Comparison of ENCODE assay signal across 7 mouse cellular contexts in the genomic region with DNA sequence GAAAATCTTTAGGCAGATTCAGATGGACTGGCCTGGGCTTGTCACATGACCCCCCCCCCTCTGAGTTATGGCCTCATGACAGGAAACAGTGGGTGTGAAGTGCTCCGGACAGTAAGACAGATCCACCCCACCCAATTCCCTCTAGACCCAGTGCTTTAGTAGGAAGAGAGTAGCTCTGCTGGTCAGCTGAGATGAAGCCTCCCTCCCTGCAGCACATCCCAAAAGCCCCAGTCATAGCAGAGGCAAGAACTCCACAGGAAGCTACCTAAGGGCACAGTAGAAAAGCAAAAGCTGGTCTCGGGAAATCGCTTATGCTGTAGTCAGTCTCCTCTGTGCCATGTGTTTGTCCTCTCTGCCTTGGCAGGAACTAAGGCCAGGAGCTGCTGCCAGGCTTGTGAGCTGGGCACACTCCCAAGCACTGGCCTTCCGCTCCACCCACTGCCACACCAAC. TPM values are rescaled to one million over a fixed set of nuclear protein-coding genes. Genes with fewer than 3 reads are reported as not detected.
DNase-seq lines count a peak whose midpoint lies in the region; ATAC-seq and TF ChIP-seq lines count a peak whose summit lies in the region.

No protein-coding gene starts in this region.

- H3K27ac ChIP-seq in heart, embryonic 15.5 days = no peak overlapping the region
- no peak overlapping the region for H3K27ac ChIP-seq in thymus, adult 2 months (ENCODE audit: control insufficient read depth, insufficient read depth, low read length)

- no peak for TF ChIP-seq CTCF in thymus, adult 2 months (IDR thresholded peaks at IDR 0.05; ENCODE audit: borderline replicate concordance, control insufficient read depth, extremely low read depth, insufficient read depth, low read length, poor library complexity)

- H3K36me3 ChIP-seq in heart, embryonic 15.5 days = no peaks in the 10 kb centered on the region
- H3K36me3 ChIP-seq in thymus, adult 2 months (ENCODE audit: control insufficient read depth, insufficient read depth, low read length) = no peaks in the 10 kb centered on the region

- no peak overlapping the region for H3K4me3 ChIP-seq in heart, embryonic 15.5 days
- H3K4me3 ChIP-seq in thymus, adult 2 months (ENCODE audit: control insufficient read depth, insufficient read depth, low read length) = no peak overlapping the region

- no peak for TF ChIP-seq POLR2A in thymus, adult 2 months (IDR thresholded peaks at IDR 0.05; ENCODE audit: control insufficient read depth, extremely low read depth, insufficient read depth, low read length, poor library complexity)

- no peaks in the 10 kb centered on the region for H3K4me1 ChIP-seq in heart, embryonic 15.5 days (replicated peaks)
- H3K4me1 ChIP-seq in thymus, adult 2 months (replicated peaks; ENCODE audit: control insufficient read depth, insufficient read depth, low read length) = no peaks in the 10 kb centered on the region

- WGBS in heart, embryonic 15.5 days = 50% methylated on average over 4 of the region's 4 CpGs
- WGBS in thymus, adult 2 months = 92% methylated on average over 4 of the region's 4 CpGs

- no peak overlapping the region for H3K4me2 ChIP-seq in heart, embryonic 15.5 days

- H3K9me3 ChIP-seq in heart, embryonic 15.5 days (replicated peaks) = no peaks in the 10 kb centered on the region

- no peaks in the 10 kb centered on the region for H3K27me3 ChIP-seq in heart, embryonic 15.5 days
- H3K27me3 ChIP-seq in thymus, adult 2 months (ENCODE audit: control insufficient read depth, insufficient read depth, low read length) = no peaks in the 10 kb centered on the region

- 0 out of 2 replicates have a peak, but pooled peaks have one; percentile 22 for ATAC-seq in heart, embryonic 15.5 days (replicated peaks; ENCODE audit: insufficient number of reproducible peaks, insufficient read depth, low FRiP score, low read depth)

- peak; percentile 11 for DNase-seq in retina, adult 2 months (ENCODE audit: low read depth, low spot score)
- no peak for DNase-seq in retina, embryonic 14.5 days (ENCODE audit: low spot score)
- DNase-seq in cerebellum, adult 11-12 months = peak; percentile 94
- peak; percentile 7 to 18 for DNase-seq in left cerebral cortex, adult 8-10 months (ENCODE audit: low spot score in 2 of 2)
- DNase-seq in thymus, adult 2 months = no peak
- no peak for DNase-seq in spleen, adult 12 weeks (ENCODE audit: low spot score)

- H3K9ac ChIP-seq in heart, embryonic 15.5 days = no peak overlapping the region

RNA-seq across cellular contexts. Expression of a gene that starts 60.0 kb away (rescaled TPM):
- 4.3 and 5.0 TPM in 2 replicates for polyA plus RNA-seq in heart, embryonic 15.5 days (2015; fragmentation: Nextera tagmentation; extraction: Ambion mirVana)
- total RNA-seq in left cerebral cortex, adult 8-10 months (2022) = 1 to 10 TPM; 8.2 to 8.9 (median 8.5) TPM
- 1.9 and 2.4 TPM in 2 replicates for polyA plus RNA-seq in thymus, adult 2 months (2012; rRNA removed)

Comparison
In these comparisons a context has a peak if more than half of its experiments do, and no peak if none do; other contexts are left out.
1. DNase-seq: peak in retina, adult 2 months (single experiment), cerebellum, adult 11-12 months (single experiment) and left cerebral cortex, adult 8-10 months (2 of 2); none in retina, embryonic 14.5 days (single experiment), thymus, adult 2 months (single experiment) and spleen, adult 12 weeks (single experiment).